Mouse (Mus musculus) hematopoietic stem cell, adult 5-6 weeks (primary cell): ENCODE measurements around the gene Il17rd. TPM values are rescaled to one million over a fixed set of nuclear protein-coding genes. Genes with fewer than 3 reads are reported as not detected.

Experiments used
- ATAC-seq, 2 experiments: fragments of 125-278 bp in 1 of 2; replicated peaks in 1 of 2; 2 replicates each; pipeline ENCODE4 v1.8.0; 2016 to 2017; ENCODE audit warnings: inconsistent platforms in 2 of 2, mild to moderate bottlenecking in 2 of 2, moderate number of reproducible peaks in 2 of 2, low read depth in 1 of 2, moderate TSS enrichment in 1 of 2; ENCODE audit not compliant: low FRiP score in 2 of 2, poor library complexity in 2 of 2, severe bottlenecking in 2 of 2, insufficient read depth in 1 of 2, low TSS enrichment in 1 of 2
- total RNA-seq: library from RNA; stranded (forward); fragments of 172-1452, 232-1000 nt; gene quantifications from 2 replicates; pipeline ENCODE4 v1.2.3, GENCODE M21; 2017

The Il17rd gene
- total RNA-seq, 1 experiment from 2014 or later: not detected

- ATAC-seq: no peak
These were observed 1.7 kb downstream of the Il17rd start for GRCm38 (mm10) chr14:27040451-27040850.

- ATAC-seq: no peak
These were observed 3.7 kb downstream of the Il17rd start for GRCm38 (mm10) chr14:27042280-27042983.

GRCm38 (mm10) chr14:27043416-27043815, 4.7 kb downstream of the Il17rd start:
- no peak for ATAC-seq

- no peak for ATAC-seq
These were observed 5.7 kb downstream of the Il17rd start for GRCm38 (mm10) chr14:27044221-27044966.

- peak; percentile 92 to 93 for ATAC-seq
These were observed 6.2 kb downstream of the Il17rd start for GRCm38 (mm10) chr14:27044967-27045361.

GRCm38 (mm10) chr14:27048231-27048956, 9.7 kb downstream of the Il17rd start:
- no peak for ATAC-seq

- no peak for ATAC-seq
These were observed 11.3 kb downstream of the Il17rd start for GRCm38 (mm10) chr14:27050043-27050442.

- ATAC-seq: no peak
These were observed 12.1 kb downstream of the Il17rd start for GRCm38 (mm10) chr14:27050560-27051510.

GRCm38 (mm10) chr14:27051511-27051895, 12.8 kb downstream of the Il17rd start:
- ATAC-seq: no peak

- ATAC-seq: no peak
These were observed 19.9 kb downstream of the Il17rd start for GRCm38 (mm10) chr14:27058535-27059223.

GRCm38 (mm10) chr14:27059224-27059558, 20.4 kb downstream of the Il17rd start:
- ATAC-seq: no peak

GRCm38 (mm10) chr14:27063338-27063737, 24.6 kb downstream of the Il17rd start:
- ATAC-seq: no peak

- ATAC-seq: peak; percentile 45 to 59; a peak in 3 of 4 replicates
These were observed 27.6 kb downstream of the Il17rd start for GRCm38 (mm10) chr14:27066171-27066929.

GRCm38 (mm10) chr14:27067866-27068271, 29.1 kb downstream of the Il17rd start:
- ATAC-seq: no peak

GRCm38 (mm10) chr14:27069434-27070097, 30.8 kb downstream of the Il17rd start:
- ATAC-seq: no peak

- ATAC-seq: no peak
These were observed 31.4 kb downstream of the Il17rd start for GRCm38 (mm10) chr14:27070128-27070527.
